Mouse (Mus musculus) heart, embryonic 16.5 days (tissue): ENCODE measurements around the gene Adcy6. TPM values are rescaled to one million over a fixed set of nuclear protein-coding genes. Genes with fewer than 3 reads are reported as not detected.

ENCODE experiments used
- ATAC-seq: fragments of 200-750 bp; cut with Nextera tagmentation; replicated peaks from 2 replicates; pipeline ENCODE4 v1.8.0; 2017; ENCODE audit warnings: moderate number of reproducible peaks; ENCODE audit not compliant: insufficient read depth, low FRiP score; ENCODE audit errors: extremely low read depth
- H3K27ac ChIP-seq: fragments of 300-500 bp; sonication (generic); 2 replicates; pipeline ENCODE4 v1.5.1; 2014; ENCODE audit warnings: mild to moderate bottlenecking, low read length, control low read depth, moderate library complexity
- H3K27me3 ChIP-seq: fragments of 300-500 bp; sonication (generic); 2 replicates; pipeline ENCODE4 v1.6.1; 2014; ENCODE audit warnings: low read length, mixed read lengths; ENCODE audit not compliant: control insufficient read depth, insufficient read depth
- H3K36me3 ChIP-seq: fragments of 300-500 bp; sonication (generic); 2 replicates; pipeline ENCODE4 v1.6.1; 2014; ENCODE audit not compliant: control insufficient read depth, insufficient read depth
- H3K4me1 ChIP-seq: fragments of 300-500 bp; sonication (generic); 2 replicates; pipeline ENCODE4 v1.6.1; 2014; ENCODE audit warnings: low read length, mixed read lengths; ENCODE audit not compliant: control insufficient read depth, insufficient read depth
- H3K4me2 ChIP-seq: fragments of 300-500 bp; sonication (generic); 2 replicates; pipeline ENCODE4 v1.6.1; 2014; ENCODE audit warnings: low read depth, mild to moderate bottlenecking, control low read depth, low read length
- H3K4me3 ChIP-seq: fragments of 300-500 bp; sonication (generic); 2 replicates; pipeline ENCODE4 v1.5.1; 2014; ENCODE audit warnings: mild to moderate bottlenecking, control low read depth, low read length
- H3K9ac ChIP-seq: fragments of 300-500 bp; sonication (generic); 2 replicates; pipeline ENCODE4 v1.6.1; 2014; ENCODE audit warnings: low read length, control low read depth
- H3K9me3 ChIP-seq: fragments of 300-500 bp; sonication (generic); replicated peaks from 2 replicates; pipeline ENCODE4 v1.6.1; 2016; ENCODE audit warnings: low read length; ENCODE audit not compliant: control insufficient read depth
- WGBS: fragments of 180-500 bp; shearing (Covaris S2); extraction: QIAGEN DNeasy Blood & Tissue Kit; methylation state at CpG from one replicate; pipeline ENCODE4 v1.1.7; 2014; 5-methylcytosine and 5-hydroxymethylcytosine counted together
- polyA plus RNA-seq: library from polyadenylated mRNA; unstranded; fragments of >200 nt; fragmentation: Nextera tagmentation; extraction: Ambion mirVana; gene quantifications from 2 replicates; pipeline ENCODE4 v1.2.1, GENCODE M21; 2015

Adcy6 gene
- polyA plus RNA-seq, 1 experiment from 2014 or later: 39.0 TPM

DNA sequence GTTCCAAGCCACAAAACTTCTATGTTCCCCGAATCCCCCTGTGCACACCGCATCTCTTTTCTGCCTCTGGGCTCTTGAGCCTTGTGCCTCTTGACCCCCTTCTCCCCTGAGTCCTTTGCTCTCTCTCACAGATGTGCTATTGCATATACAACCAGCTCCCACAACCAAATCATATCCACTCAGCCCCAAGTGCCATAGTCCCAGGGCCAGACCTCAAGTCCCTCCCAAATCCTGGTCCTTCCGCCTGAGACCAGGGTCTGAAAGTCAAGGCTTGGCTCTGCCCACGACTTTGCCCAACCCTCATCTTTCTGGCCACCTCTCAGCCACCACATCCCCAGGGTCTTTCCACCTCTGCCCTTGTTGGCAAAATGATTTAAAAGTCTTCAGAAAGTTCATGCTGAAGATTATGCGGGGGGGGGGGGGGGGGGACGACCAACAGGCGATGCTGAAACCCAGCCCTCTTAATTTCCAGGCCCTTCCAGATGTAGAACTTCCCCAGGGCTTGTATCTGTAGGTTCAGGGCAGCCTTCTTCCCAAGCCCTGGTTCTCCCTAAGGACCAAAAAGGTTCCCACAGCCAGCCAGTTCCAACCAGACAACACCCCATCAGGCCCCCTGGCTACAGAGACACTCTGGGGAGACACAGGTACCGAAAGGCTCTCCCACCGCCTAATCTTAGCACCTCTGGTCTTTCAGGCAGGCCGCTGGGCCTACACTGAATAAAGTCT lies 1.7 kb downstream of the Adcy6 start:
- Histone ChIP-seq H3K9ac (peak overlapping the region; percentile 98), H3K9me3 (no peaks in the 10 kb centered on the region), H3K4me3 (peak overlapping the region; percentile 94), H3K36me3 (peaks cover 13% of the 10 kb centered on the region), H3K4me1 (peaks cover 40% of the 10 kb centered on the region), H3K4me2 (peak overlapping the region; percentile 88), H3K27ac (peak overlapping the region; percentile 99), H3K27me3 (no peaks in the 10 kb centered on the region)
- 7% methylated on average over 10 of the region's 10 CpGs for WGBS
- peak; percentile 6; the same call in 1 of the 2 replicates for ATAC-seq

DNA sequence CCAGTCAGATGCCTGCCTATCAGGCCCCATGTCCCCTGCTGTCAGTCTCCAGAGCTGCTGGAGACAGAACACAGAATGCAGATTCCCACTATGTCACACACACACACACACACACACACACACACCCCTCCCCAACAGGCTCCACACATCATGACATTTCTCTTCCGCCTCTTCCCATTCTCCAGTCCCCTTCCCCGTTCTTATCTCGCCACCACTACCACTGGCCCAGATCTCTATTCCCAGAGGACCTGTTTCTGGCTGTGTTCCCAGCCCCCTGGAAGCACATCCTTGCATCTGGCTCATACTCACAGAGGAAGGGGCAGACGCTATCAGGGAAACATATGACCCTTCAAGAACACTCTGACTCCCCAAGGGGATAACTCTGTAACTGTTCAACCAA lies 2.3 kb downstream of the Adcy6 start:
- Histone ChIP-seq H3K27ac (peak overlapping the region; percentile 99), H3K9ac (peak overlapping the region; percentile 98), H3K4me1 (peaks cover 45% of the 10 kb centered on the region), H3K36me3 (peaks cover 13% of the 10 kb centered on the region), H3K27me3 (no peaks in the 10 kb centered on the region), H3K4me2 (peak overlapping the region; percentile 88), H3K9me3 (no peaks in the 10 kb centered on the region), H3K4me3 (peak overlapping the region; percentile 94)
- ATAC-seq: peak; percentile 78
- WGBS: 4% methylated on average over 4 of the region's 4 CpGs

DNA sequence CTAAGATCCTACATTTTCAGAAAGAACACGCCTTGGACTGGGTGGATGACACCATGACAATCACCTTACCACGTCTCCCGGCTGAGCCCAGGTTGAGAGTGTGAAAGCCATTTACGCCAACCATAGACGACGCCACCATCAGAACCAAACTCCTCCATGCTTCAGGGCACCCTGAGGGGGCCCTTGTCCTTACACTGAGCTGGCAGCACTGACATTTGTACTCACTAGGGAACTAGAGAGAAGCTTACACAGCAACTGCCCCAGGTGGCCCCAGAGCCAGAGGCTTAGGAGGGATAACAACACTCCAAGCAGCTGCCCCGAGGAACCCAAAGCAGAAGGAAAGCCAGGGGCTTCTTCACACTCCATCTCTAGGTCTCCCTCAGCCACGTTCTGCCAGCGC lies 3.1 kb downstream of the Adcy6 start:
- Histone ChIP-seq H3K4me1 (peaks cover 49% of the 10 kb centered on the region), H3K9me3 (no peaks in the 10 kb centered on the region), H3K27ac (peak overlapping the region; percentile 99), H3K4me3 (peak overlapping the region; percentile 94), H3K4me2 (peak overlapping the region; percentile 88), H3K27me3 (no peaks in the 10 kb centered on the region), H3K9ac (peak overlapping the region; percentile 74), H3K36me3 (peaks cover 13% of the 10 kb centered on the region)
- no peak for ATAC-seq
- 26% methylated on average over 9 of the region's 9 CpGs for WGBS

DNA sequence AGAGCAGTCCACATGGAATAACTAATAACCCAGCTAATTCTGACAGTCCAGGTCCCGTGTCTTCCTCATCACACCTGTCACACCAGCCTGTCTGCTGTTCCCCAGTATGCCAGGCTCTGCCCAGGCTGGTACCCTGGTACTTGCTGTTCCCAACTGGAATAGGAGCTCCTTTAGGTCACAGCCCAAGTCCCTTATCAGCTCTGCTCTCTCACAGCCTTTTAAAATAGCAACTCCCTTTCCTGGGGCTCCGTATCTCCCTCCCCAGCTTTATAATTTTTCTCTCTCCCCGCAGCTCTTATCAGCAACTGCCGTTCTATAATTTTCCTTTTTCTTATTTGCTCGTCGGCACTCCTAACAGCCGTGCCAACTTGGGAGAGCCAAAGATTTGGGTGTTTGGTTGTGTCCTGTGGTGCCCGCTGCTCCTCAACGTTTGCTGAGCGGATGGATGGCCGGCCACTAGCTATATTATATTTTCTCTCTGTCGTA lies 3.8 kb downstream of the Adcy6 start:
- no peaks in the 10 kb centered on the region for H3K9me3 ChIP-seq
- H3K27me3 ChIP-seq: no peaks in the 10 kb centered on the region
- peak overlapping the region; percentile 74 for H3K9ac ChIP-seq
- H3K4me1 ChIP-seq: peaks cover 52% of the 10 kb centered on the region
- 22% methylated on average over 12 of the region's 12 CpGs for WGBS
- ATAC-seq: peak; percentile 10; the same call in 1 of the 2 replicates
- H3K4me2 ChIP-seq: peak overlapping the region; percentile 88
- H3K4me3 ChIP-seq: peak overlapping the region; percentile 94
- H3K27ac ChIP-seq: peak overlapping the region; percentile 99
- H3K36me3 ChIP-seq: peaks cover 16% of the 10 kb centered on the region

DNA sequence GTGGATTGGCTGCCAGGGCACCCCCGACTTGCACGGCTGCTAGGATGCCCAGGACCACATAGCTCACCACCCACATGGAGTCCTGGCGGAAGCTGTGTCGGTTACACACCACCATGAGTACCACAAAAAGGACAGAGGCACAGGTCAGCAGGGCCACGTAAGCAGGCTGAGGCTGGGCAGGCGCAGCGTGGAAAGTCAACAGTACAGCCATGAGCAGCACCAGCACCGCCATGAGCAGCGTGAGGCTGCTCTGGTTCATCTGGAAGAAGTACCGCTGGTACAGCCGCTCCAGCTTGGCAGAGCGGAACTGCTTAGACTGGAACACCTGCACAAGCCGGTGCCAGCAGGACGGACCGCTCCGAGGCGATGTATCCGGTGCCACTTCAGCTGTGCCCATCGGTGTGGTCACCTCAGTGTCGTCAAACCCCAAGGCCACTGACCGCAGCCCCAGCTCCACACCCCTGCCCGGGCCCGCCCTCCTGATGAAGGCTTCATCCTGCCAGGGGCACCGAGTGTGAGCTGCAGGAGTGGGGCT lies 5.8 kb downstream of the Adcy6 start:
- Histone ChIP-seq H3K27ac (peak overlapping the region; percentile 99), H3K36me3 (peaks cover 26% of the 10 kb centered on the region), H3K9ac (peak overlapping the region; percentile 72), H3K4me3 (peak overlapping the region; percentile 53), H3K4me1 (peaks cover 59% of the 10 kb centered on the region), H3K27me3 (no peaks in the 10 kb centered on the region), H3K9me3 (no peaks in the 10 kb centered on the region), H3K4me2 (peak overlapping the region; percentile 88)
- no peak for ATAC-seq
- WGBS: 81% methylated on average over 24 of the region's 24 CpGs

DNA sequence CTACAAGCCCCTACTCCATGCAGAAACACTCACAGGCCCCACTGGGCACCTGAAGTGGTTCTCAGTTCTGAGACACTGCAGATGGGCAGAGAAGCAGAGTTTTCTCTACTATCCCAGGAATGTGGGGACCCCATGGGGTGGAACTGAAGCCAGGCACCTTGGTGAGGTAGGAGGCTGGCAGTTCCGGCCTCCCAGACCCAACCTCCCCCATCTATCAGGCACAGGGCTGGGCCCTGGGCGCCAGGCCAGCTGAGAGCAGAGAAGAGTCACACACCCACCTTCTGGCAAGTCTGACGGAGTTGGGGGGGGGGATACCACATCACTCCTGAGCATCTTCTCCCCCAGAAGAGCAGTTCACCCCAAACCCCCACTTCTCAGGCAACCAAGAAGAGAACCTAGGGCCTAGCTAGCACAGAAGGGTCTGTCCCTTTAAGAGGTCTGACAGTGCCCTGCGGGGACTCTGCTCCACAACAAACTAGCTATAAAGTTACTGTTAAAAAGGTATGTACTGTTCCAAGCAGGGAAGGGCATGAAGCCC lies 6.9 kb downstream of the Adcy6 start:
- H3K4me1 ChIP-seq: peaks cover 59% of the 10 kb centered on the region
- H3K27ac ChIP-seq: peak overlapping the region; percentile 99
- no peaks in the 10 kb centered on the region for H3K9me3 ChIP-seq
- 25% methylated on average over 4 of the region's 4 CpGs for WGBS
- no peaks in the 10 kb centered on the region for H3K27me3 ChIP-seq
- peak overlapping the region; percentile 53 for H3K4me3 ChIP-seq
- ATAC-seq: no peak
- H3K9ac ChIP-seq: peak overlapping the region; percentile 72
- peak overlapping the region; percentile 88 for H3K4me2 ChIP-seq
- peaks cover 35% of the 10 kb centered on the region for H3K36me3 ChIP-seq

DNA sequence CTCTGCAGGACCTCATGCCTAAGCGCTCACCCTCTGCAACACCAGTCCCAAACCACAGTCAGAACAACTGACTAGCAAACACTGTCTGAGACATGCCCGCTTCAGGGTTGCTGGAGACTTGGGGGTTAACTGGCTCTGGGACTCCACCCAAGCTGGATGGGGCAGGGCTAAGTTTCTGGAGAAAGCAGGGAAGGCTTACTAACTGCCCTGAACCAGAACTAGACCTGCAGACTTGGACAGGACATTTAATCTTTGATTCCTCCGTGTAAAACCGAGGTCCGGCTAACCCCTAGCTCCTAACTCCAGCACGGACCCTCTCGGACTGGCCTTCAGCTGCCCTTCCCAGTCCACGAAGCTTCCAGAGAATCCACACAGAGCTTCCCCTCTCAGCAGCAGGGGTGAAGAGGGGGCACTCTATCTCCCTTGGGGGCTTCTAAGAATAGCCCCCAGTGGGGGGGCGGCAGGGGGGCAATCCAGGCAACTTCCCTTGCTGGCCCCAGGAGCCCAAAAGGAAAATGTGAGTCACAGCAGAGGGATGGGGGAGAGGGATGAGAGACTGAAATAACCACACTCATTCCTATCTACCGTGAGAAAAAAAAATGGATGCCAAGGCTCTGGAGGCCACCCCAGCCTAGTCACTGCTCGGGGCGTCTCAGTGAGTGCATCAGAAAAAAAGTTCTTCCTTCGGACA lies 7.5 kb downstream of the Adcy6 start:
- H3K36me3 ChIP-seq: peaks cover 41% of the 10 kb centered on the region
- H3K4me2 ChIP-seq: peak overlapping the region; percentile 88
- no peaks in the 10 kb centered on the region for H3K27me3 ChIP-seq
- peak overlapping the region; percentile 99 for H3K27ac ChIP-seq
- H3K9me3 ChIP-seq: no peaks in the 10 kb centered on the region
- peak overlapping the region; percentile 53 for H3K4me3 ChIP-seq
- H3K9ac ChIP-seq: peak overlapping the region; percentile 72
- peaks cover 58% of the 10 kb centered on the region for H3K4me1 ChIP-seq
- ATAC-seq: peak; percentile 39
- 15% methylated on average over 13 of the region's 13 CpGs for WGBS

DNA sequence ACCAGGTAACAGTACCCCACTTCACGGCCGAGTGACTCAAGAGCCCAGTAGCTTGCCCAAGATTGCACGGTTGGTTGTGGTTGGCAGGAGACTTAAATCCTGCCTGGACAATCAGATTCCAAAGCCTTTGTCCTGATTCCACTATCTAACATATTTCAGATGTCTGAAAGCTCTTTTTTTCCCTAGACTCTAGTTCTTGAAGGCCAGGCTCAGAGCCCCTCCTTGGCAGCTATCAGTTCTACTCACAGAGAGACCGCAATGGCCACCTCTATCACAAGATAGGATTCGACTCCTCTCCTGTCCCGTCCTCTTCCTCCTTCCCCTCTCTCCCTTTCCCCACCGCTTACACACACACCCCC lies 8.1 kb downstream of the Adcy6 start:
- H3K27ac ChIP-seq: peak overlapping the region; percentile 99
- WGBS: 21% methylated on average over 7 of the region's 7 CpGs
- peak overlapping the region; percentile 72 for H3K9ac ChIP-seq
- peaks cover 53% of the 10 kb centered on the region for H3K4me1 ChIP-seq
- peaks cover 46% of the 10 kb centered on the region for H3K36me3 ChIP-seq
- peak overlapping the region; percentile 53 for H3K4me3 ChIP-seq
- no peaks in the 10 kb centered on the region for H3K27me3 ChIP-seq
- no peak for ATAC-seq
- H3K4me2 ChIP-seq: peak overlapping the region; percentile 88
- H3K9me3 ChIP-seq: no peaks in the 10 kb centered on the region
